Mouse (Mus musculus): ENCODE results near the gene Plekha1.

GRCm38 (mm10) chr7:130946303-130946702, 80.7 kb downstream of the Plekha1 start:
- no peak for TF ChIP-seq POLR2A (IDR thresholded peaks at IDR 0.05; ENCODE audit: low read depth, low read length)
- TF ChIP-seq CTCF (conservative IDR thresholded peaks at IDR 0.05; ENCODE audit: insufficient read depth, insufficient read length, low read depth, low read length): no peak

Data from kidney, adult 2 months (tissue).